Mouse (Mus musculus) hindlimb bud, embryonic 11.5 days (tissue): ENCODE measurements at regions not wholly inside any gene's neighbourhood (a gene's known extent, or its start where the extent isn't known, plus 50 kb on each side); places are given as distances from the start of the nearest gene placed in this dataset.
"Not testable (repeated sequence)": the region's sequence is repeated elsewhere in the genome, so short reads cannot be mapped to it uniquely, and the experiment has no call there.

Experiments used
- DNase-seq: peaks from one replicate; pipeline ENCODE4 v3.0.0-alpha.2; 2012; ENCODE audit warnings: low read depth, low spot score; ENCODE audit errors: extremely low spot score

- DNase-seq = no peak
These were observed 477.5 kb upstream of the Cdh5 start for GRCm38 (mm10) chr8:103623781-103624434.

- DNase-seq = no peak
These were observed 476.1 kb upstream of the Cdh5 start for GRCm38 (mm10) chr8:103625166-103625890.

- DNase-seq = no peak
These were observed 475.0 kb upstream of the Cdh5 start for GRCm38 (mm10) chr8:103626446-103626845.

GRCm38 (mm10) chr8:103632543-103632942 lies 468.9 kb upstream of the Cdh5 start:
- no peak for DNase-seq

- DNase-seq = no peak
These were observed 466.5 kb upstream of the Cdh5 start for GRCm38 (mm10) chr8:103634951-103635350.

- no peak for DNase-seq
These were observed 457.8 kb upstream of the Cdh5 start for GRCm38 (mm10) chr8:103643621-103644020.

- DNase-seq = no peak
These were observed 457.3 kb upstream of the Cdh5 start for GRCm38 (mm10) chr8:103644106-103644505.

GRCm38 (mm10) chr8:103644845-103645244 lies 456.6 kb upstream of the Cdh5 start:
- DNase-seq = no peak

- DNase-seq = no peak
These were observed 436.6 kb upstream of the Cdh5 start for GRCm38 (mm10) chr8:103664796-103665195.

- DNase-seq = not testable (repeated sequence)
These were observed 415.2 kb upstream of the Cdh5 start for GRCm38 (mm10) chr8:103686233-103686632.

GRCm38 (mm10) chr8:103690438-103690837 lies 411.0 kb upstream of the Cdh5 start:
- no peak for DNase-seq

GRCm38 (mm10) chr8:103693531-103693930 lies 407.9 kb upstream of the Cdh5 start:
- DNase-seq = no peak

- DNase-seq = peak; percentile 22
These were observed 407.0 kb upstream of the Cdh5 start for GRCm38 (mm10) chr8:103694331-103694891.

- no peak for DNase-seq
These were observed 402.4 kb upstream of the Cdh5 start for GRCm38 (mm10) chr8:103699016-103699520.

GRCm38 (mm10) chr8:103702236-103702635 lies 399.2 kb upstream of the Cdh5 start:
- DNase-seq = no peak

- DNase-seq = no peak
These were observed 395.3 kb upstream of the Cdh5 start for GRCm38 (mm10) chr8:103706084-103706483.

- DNase-seq = not testable (repeated sequence)
These were observed 390.6 kb upstream of the Cdh5 start for GRCm38 (mm10) chr8:103710871-103711270.

- no peak for DNase-seq
These were observed 383.7 kb upstream of the Cdh5 start for GRCm38 (mm10) chr8:103717723-103718122.

GRCm38 (mm10) chr8:103733466-103733865 lies 368.0 kb upstream of the Cdh5 start:
- no peak for DNase-seq

GRCm38 (mm10) chr8:103738330-103738729 lies 363.1 kb upstream of the Cdh5 start:
- no peak for DNase-seq

- DNase-seq = no peak
These were observed 360.0 kb upstream of the Cdh5 start for GRCm38 (mm10) chr8:103741395-103741794.

GRCm38 (mm10) chr8:103748734-103749133 lies 352.7 kb upstream of the Cdh5 start:
- no peak for DNase-seq
